Mouse (Mus musculus): ENCODE measurements around the gene Tmprss2. TPM values are rescaled to one million over a fixed set of nuclear protein-coding genes. Genes with fewer than 3 reads are reported as not detected.

The Tmprss2 gene
- 4.5 and 4.7 TPM in 2 replicates for polyA plus RNA-seq (2015; fragmentation: Nextera tagmentation; extraction: Ambion mirVana)

DNA sequence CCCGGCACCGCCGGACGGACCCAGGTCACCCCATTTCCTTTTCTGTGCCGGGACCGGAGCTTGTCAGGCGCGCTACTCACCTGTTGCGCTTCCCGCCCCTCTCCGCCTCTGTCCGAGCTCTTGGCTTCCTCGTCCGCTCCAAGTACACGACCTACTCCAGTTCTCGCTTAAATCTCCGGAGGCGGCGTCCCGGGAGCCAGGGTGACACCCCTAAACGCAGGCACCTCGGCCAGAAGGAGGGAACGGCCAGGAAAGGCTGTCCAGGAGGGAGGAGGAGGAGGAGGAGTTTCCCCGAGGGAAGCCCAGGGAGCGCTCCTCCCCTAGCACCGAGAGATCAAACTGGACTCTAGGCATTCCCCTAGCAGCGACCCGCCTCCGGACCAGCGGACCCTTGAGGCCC, at the start of gene Tmprss2:
Gene Tmprss2 (minus strand): TSS at position 257 of the 400 bp plus-strand sequence.
- H3K27me3 ChIP-seq: peaks cover 42% of the 10 kb centered on the region
- H3K4me3 ChIP-seq (replicated peaks): peak within 1 kb of the TSS; percentile 44
- H3K9me3 ChIP-seq (replicated peaks): no peaks in the 10 kb centered on the region
- H3K36me3 ChIP-seq (replicated peaks): no peaks in the 10 kb centered on the region
- peak; percentile 66 for ATAC-seq (ENCODE audit: insufficient read depth)
- H3K9ac ChIP-seq: no peak within 1 kb of the TSS
- peak within 1 kb of the TSS; percentile 54 for H3K4me2 ChIP-seq
- no peak within 1 kb of the TSS for H3K27ac ChIP-seq (replicated peaks)
- peaks cover 8% of the 10 kb centered on the region for H3K4me1 ChIP-seq (replicated peaks)
- WGBS (ENCODE audit: insufficient replicate concordance): 2% methylated on average over 30 of the region's 30 CpGs

DNA sequence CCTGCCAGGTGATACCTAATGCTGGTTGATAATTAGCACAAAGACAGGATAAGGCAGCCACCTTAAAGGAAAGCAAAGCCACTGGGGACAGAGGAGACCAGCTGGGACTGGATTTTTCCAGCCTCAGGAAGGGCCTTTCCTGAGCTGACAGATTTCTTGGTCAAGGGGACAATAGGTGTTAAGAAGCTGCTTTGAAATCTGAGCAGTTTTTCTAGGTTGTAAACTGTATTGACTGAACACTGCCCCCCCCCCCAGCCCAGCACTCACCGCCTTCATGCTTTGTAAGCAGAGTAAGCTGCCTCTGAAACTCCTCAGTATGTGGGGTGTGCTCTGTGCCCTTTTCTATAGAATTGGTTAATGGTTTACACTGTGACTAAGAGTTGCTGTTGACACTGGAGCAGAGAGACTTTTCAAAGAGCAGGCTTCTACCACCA, 48.2 kb upstream of the Tmprss2 start:
- Histone ChIP-seq H3K36me3 (replicated peaks) (no peaks in the 10 kb centered on the region), H3K4me1 (replicated peaks) (no peaks in the 10 kb centered on the region; the same call in 1 of the 2 replicates), H3K9me3 (replicated peaks) (no peaks in the 10 kb centered on the region), H3K9ac (no peak overlapping the region), H3K4me3 (replicated peaks) (no peak overlapping the region), H3K27ac (replicated peaks) (peak overlapping the region; percentile 53), H3K4me2 (peak overlapping the region; percentile 18), H3K27me3 (no peaks in the 10 kb centered on the region)
- WGBS (ENCODE audit: insufficient replicate concordance): 22% methylated on average over 1 of the region's 1 CpGs
- peak; percentile 76 for ATAC-seq (ENCODE audit: insufficient read depth)

DNA sequence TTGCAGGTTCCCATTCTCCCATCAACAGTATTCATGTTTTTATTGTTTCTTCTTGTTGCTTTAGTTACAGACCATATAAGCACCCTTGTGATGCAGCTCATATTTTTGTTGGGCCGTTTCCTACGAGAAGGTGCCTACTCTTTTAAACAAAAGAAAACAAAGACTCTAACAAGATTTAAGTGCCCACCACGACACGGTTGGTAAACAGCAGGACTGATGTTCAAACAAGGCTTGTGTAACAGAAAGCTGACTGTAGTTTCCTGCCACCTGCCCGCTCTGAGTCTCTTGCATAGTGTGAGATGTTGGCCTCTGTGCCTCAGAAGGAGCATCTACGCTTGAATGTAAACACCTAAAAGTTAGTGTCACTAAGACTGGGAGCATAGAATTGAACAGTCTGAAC, 47.5 kb upstream of the Tmprss2 start:
- Histone ChIP-seq H3K27me3 (no peaks in the 10 kb centered on the region), H3K27ac (replicated peaks) (peak overlapping the region; percentile 53; the same call in 1 of the 2 replicates), H3K9ac (no peak overlapping the region), H3K4me3 (replicated peaks) (no peak overlapping the region), H3K4me1 (replicated peaks) (no peaks in the 10 kb centered on the region; the same call in 1 of the 2 replicates), H3K4me2 (peak overlapping the region; percentile 18), H3K36me3 (replicated peaks) (no peaks in the 10 kb centered on the region), H3K9me3 (replicated peaks) (no peaks in the 10 kb centered on the region)
- no peak for ATAC-seq (ENCODE audit: insufficient read depth)
- 41% methylated on average over 6 of the region's 6 CpGs for WGBS (ENCODE audit: insufficient replicate concordance)

DNA sequence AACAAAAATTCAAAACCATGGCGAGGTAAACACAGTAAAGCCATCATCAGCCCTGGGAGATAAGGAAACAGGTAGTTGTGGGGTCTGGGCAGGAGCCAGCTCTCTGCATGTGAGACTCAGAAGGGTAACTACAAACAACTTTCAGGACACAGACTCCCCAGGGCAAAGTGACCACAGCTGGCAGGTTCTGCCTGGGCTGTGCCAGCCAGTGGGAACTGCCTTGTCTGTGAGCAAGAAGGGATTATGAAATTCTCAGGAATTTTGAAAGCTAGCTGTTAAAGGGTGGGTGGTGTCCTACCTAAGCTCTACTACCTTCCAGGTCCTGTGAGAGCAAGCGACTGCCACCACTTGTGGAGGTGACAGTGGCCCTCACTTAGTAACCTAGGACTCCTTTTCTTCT, 44.8 kb upstream of the Tmprss2 start:
- Histone ChIP-seq H3K4me2 (no peak overlapping the region), H3K9me3 (replicated peaks) (no peaks in the 10 kb centered on the region), H3K36me3 (replicated peaks) (no peaks in the 10 kb centered on the region), H3K4me1 (replicated peaks) (no peaks in the 10 kb centered on the region; the same call in 1 of the 2 replicates), H3K27ac (replicated peaks) (no peak overlapping the region), H3K9ac (no peak overlapping the region), H3K27me3 (no peaks in the 10 kb centered on the region), H3K4me3 (replicated peaks) (no peak overlapping the region)
- ATAC-seq (ENCODE audit: insufficient read depth): no peak
- whole genome bisulfite sequencing (ENCODE audit: insufficient replicate concordance): 39% methylated on average over 2 of the region's 2 CpGs

DNA sequence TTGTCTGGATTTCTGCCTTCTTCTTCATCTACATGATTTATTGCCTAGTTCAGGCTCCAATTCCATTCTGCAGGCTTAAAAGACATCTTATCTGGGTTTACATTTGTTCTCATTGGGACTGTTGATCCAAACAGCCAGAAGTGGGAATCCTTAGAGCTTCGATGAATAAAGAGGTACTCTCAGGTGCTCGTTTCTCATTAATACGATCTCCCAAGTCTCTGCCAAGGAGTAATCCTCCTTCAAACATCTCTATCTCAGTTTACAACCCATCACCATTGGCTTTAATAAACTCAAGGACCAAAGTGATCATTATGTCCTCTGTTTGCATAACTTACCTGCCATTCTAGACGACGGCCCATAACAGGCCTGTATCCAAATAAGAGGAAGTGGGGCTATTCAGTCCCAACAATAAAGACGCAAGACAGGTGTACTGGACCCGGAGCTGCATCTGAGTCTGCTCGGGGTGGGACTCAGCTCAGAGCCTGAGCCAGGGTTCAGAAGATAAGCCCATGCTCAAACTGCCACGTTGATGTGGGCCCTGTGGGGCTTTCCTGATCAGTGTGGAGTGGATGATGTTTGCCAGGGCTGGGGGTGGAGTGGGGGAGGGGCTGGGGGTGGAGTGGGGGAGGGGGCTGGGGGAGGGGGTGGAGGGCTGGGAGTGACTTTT, 38.7 kb upstream of the Tmprss2 start:
- no peak overlapping the region for H3K4me2 ChIP-seq
- no peak overlapping the region for H3K27ac ChIP-seq (replicated peaks)
- H3K4me3 ChIP-seq (replicated peaks): no peak overlapping the region
- no peaks in the 10 kb centered on the region for H3K9me3 ChIP-seq (replicated peaks)
- no peaks in the 10 kb centered on the region for H3K36me3 ChIP-seq (replicated peaks)
- ATAC-seq (ENCODE audit: insufficient read depth): no peak
- no peaks in the 10 kb centered on the region for H3K27me3 ChIP-seq
- no peak overlapping the region for H3K9ac ChIP-seq
- H3K4me1 ChIP-seq (replicated peaks): no peaks in the 10 kb centered on the region
- 56% methylated on average over 9 of the region's 9 CpGs for WGBS (ENCODE audit: insufficient replicate concordance)

DNA sequence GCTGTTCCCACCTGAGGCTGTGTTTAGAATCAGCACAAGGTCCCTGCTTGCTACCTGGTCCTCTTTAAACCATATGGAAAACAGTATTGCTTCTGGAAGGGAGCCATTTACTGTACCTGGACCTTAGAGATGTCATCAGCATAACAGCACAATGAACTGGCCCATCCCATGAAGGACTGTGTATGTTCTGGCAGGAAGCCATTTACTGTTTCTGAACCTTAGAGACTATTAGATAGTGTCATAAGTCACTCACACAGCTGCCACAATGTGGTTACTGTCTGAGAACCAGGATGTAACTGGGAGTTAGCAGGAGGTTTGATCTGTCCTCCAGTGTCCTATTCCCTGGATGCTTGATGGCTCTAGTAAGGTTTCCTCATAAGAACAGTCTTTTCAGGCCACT, 33.7 kb upstream of the Tmprss2 start:
- Histone ChIP-seq H3K9ac (no peak overlapping the region), H3K27ac (replicated peaks) (no peak overlapping the region), H3K4me1 (replicated peaks) (no peaks in the 10 kb centered on the region), H3K36me3 (replicated peaks) (no peaks in the 10 kb centered on the region), H3K27me3 (no peaks in the 10 kb centered on the region), H3K4me2 (no peak overlapping the region), H3K4me3 (replicated peaks) (no peak overlapping the region), H3K9me3 (replicated peaks) (no peaks in the 10 kb centered on the region)
- ATAC-seq (ENCODE audit: insufficient read depth): no peak

DNA sequence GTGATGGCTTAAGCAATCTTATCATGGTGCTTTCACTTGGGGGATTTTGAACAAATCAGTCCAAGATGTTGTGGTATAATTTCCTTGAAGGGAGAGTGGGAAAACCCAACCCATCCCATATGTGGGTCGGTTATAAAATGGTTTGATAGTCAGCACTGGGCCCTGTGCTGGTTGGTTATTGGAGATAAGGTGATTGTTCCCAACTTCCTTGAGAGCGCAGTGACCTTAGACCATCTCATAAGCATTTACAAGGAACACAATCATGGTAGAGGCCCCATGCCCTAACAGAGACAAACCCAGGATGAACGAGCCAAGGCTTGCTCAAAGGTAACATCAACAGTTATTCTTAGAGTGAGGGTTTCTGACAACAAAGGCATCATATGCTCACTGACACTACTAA, 28.6 kb upstream of the Tmprss2 start:
- Histone ChIP-seq H3K4me3 (replicated peaks) (no peak overlapping the region), H3K27ac (replicated peaks) (no peak overlapping the region), H3K9ac (no peak overlapping the region), H3K9me3 (replicated peaks) (no peaks in the 10 kb centered on the region), H3K4me2 (no peak overlapping the region), H3K36me3 (replicated peaks) (no peaks in the 10 kb centered on the region), H3K27me3 (no peaks in the 10 kb centered on the region), H3K4me1 (replicated peaks) (no peaks in the 10 kb centered on the region)
- 64% methylated on average over 3 of the region's 3 CpGs for WGBS (ENCODE audit: insufficient replicate concordance)
- ATAC-seq (ENCODE audit: insufficient read depth): no peak

DNA sequence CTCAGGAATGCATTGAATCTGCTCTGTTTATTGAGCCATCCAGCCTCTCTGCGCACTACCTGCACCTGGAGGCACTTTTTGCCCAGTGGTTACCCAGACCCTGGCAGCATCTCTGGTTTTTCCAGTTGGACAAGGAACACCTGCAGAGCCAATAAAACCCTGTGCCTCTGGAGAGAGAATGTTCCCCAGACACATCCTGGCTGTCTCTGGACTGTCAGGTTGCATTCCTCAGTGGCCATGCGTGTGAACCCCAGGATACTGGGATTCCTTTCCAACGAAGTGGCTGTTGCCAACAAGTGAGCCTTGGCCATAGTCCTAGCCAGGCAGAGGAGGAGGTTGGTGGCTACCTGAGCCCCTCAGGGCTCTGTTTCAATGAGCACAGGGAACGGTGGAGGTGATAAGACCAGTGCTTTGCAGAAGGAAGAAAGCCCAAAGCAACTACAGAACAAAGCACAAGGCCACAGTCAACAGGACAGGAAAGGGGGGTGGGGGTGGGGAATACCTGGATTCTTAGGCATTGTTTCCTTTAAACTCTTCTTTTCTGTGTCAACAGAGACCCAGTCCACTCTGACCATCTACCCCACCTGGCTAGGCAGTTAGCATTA, 22.0 kb upstream of the Tmprss2 start:
- Histone ChIP-seq H3K9ac (no peak overlapping the region), H3K27me3 (no peaks in the 10 kb centered on the region)

DNA sequence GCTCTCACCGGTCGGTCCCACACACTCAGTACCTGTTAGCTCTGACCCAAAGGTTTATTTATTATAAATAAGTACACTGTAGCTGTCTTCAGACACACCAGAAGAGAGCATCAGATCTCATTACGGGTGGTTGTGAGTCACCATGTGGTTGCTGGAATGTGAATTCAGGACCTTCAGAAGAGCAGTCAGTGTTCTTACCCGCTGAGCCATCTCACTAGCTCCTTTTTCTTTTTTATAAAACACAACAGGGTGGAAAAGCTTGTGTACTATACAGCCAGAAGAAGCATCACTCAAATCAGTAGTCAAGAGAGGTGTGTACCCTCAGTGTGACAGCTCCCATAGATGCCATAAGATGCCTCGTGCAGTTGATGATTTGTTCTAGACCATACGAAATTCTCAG, 12.2 kb upstream of the Tmprss2 start:
- no peaks in the 10 kb centered on the region for H3K4me1 ChIP-seq (replicated peaks)
- no peak overlapping the region for H3K9ac ChIP-seq
- 62% methylated on average over 6 of the region's 6 CpGs for WGBS (ENCODE audit: insufficient replicate concordance)
- ATAC-seq (ENCODE audit: insufficient read depth): no peak
- no peak overlapping the region for H3K4me2 ChIP-seq
- H3K4me3 ChIP-seq (replicated peaks): no peak overlapping the region
- H3K27me3 ChIP-seq: no peaks in the 10 kb centered on the region
- H3K36me3 ChIP-seq (replicated peaks): no peaks in the 10 kb centered on the region
- no peaks in the 10 kb centered on the region for H3K9me3 ChIP-seq (replicated peaks)
- no peak overlapping the region for H3K27ac ChIP-seq (replicated peaks)

More for the DNA sequence above, 22.0 kb upstream of the Tmprss2 start:
- ATAC-seq (ENCODE audit: insufficient read depth): no peak
- Histone ChIP-seq H3K36me3 (replicated peaks) (no peaks in the 10 kb centered on the region), H3K27ac (replicated peaks) (no peak overlapping the region), H3K4me2 (no peak overlapping the region), H3K4me3 (replicated peaks) (no peak overlapping the region), H3K9me3 (replicated peaks) (no peaks in the 10 kb centered on the region), H3K4me1 (replicated peaks) (no peaks in the 10 kb centered on the region)
- 36% methylated on average over 4 of the region's 4 CpGs for WGBS (ENCODE audit: insufficient replicate concordance)

DNA sequence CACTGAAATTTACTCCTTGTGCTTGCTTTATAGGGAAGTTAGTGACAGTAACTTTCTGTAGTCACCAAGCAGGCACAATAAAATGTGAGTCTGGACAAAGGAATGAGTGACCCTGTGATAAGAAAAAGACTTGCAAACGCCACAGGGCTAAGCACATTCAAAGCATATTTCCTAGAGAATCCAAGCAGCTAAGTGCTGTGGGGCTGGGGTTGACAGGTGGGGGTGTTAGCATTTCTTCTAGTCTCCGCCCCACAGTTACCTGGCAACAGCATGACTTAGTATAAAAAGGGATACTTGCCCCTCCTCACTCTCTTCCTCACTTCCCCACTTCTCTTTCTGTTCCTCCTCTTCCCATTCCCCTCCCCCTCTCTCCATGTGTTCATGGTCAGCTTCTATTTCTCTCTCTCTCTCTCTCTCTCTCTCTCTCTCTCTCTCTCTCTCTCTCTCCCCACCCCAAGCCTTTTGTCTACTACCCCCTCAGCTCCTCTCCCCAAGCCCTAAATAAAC, 11.4 kb upstream of the Tmprss2 start:
- ATAC-seq (ENCODE audit: insufficient read depth): no peak
- Histone ChIP-seq H3K9me3 (replicated peaks) (no peaks in the 10 kb centered on the region), H3K4me1 (replicated peaks) (no peaks in the 10 kb centered on the region), H3K36me3 (replicated peaks) (no peaks in the 10 kb centered on the region), H3K4me2 (no peak overlapping the region), H3K27me3 (no peaks in the 10 kb centered on the region), H3K27ac (replicated peaks) (no peak overlapping the region), H3K9ac (no peak overlapping the region), H3K4me3 (replicated peaks) (no peak overlapping the region)
- WGBS (ENCODE audit: insufficient replicate concordance): 40% methylated on average over 2 of the region's 2 CpGs

DNA sequence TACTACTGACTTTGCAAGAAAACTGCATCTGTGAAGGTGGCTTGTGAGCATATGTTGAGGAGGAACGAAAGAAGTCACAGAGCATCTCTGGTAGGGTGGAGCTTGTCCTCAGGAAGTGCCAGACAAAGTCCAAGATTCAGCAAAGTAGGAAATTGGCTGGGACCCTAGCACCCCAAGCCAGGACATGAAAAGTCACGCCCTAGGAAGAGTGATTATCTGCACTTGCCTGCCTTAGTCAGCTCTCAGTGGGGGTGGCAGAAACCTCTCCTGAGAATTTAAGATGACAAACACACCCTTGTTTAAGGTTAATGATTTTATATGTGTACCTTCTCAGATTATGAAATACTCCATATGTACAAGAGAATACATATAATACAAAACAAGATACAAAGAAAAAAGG, 7.3 kb upstream of the Tmprss2 start:
- no peaks in the 10 kb centered on the region for H3K4me1 ChIP-seq (replicated peaks)
- H3K4me2 ChIP-seq: no peak overlapping the region
- no peaks in the 10 kb centered on the region for H3K36me3 ChIP-seq (replicated peaks)
- no peak overlapping the region for H3K9ac ChIP-seq
- no peaks in the 10 kb centered on the region for H3K27me3 ChIP-seq
- no peak for ATAC-seq (ENCODE audit: insufficient read depth)
- H3K27ac ChIP-seq (replicated peaks): no peak overlapping the region
- H3K9me3 ChIP-seq (replicated peaks): no peaks in the 10 kb centered on the region
- no peak overlapping the region for H3K4me3 ChIP-seq (replicated peaks)
- WGBS (ENCODE audit: insufficient replicate concordance): 41% methylated on average over 2 of the region's 2 CpGs
